Mouse (Mus musculus): Measurements from ENCODE around the gene Pdzph1. TPM values are rescaled to one million over a fixed set of nuclear protein-coding genes. Genes with fewer than 3 reads are reported as not detected.

Gene Pdzph1
- polyA plus RNA-seq, 1 experiment from 2014 or later = 37.7 TPM

DNA sequence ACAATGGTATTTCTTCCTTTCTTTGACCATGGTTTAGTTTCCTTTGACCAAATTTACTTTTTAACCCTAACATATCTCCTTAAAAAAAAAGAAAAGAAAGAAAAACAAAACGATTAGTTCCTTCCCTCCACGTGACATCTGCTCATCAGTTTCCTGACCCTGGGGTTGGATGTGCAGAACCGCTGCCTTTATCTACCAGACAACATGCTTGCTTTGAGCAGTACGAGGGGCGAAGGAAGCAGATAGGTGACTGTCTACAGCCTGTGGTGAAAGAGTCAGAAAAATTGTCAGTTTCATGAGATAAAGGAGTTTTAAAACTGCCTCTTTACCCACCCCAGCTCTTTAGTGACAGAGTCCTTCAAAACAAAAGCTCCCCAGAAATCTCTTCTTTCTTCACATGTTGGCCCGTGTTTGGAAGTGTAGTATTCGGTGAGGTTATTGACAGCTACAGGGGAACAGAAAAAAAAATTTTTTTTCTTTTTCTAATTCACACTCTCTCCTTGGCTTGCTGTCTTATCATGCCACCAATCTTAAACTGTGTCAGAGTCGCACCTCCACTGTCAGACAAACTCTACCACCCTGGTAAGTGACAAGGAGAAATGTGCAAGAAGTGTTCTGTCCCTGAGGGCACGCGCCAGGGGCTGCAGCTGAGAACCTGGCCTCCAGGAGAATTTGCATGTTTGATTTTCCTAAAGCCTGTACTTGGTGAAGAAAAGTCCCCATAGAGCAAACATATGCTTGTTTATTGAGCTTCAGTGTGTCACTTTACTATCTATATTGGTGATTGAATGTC, 66.2 kb downstream of the Pdzph1 start:
- Histone ChIP-seq H3K9me3 (ENCODE audit: control insufficient read depth, low read length) (no peaks in the 10 kb centered on the region), H3K27me3 (ENCODE audit: control insufficient read depth, insufficient read depth, low read length) (no peaks in the 10 kb centered on the region), H3K4me1 (ENCODE audit: control insufficient read depth, insufficient read depth, low read length) (no peaks in the 10 kb centered on the region), H3K27ac (ENCODE audit: low read depth, low read length) (no peak overlapping the region), H3K9ac (ENCODE audit: low read length) (no peak overlapping the region), H3K4me2 (no peak overlapping the region), H3K4me3 (ENCODE audit: low read depth, low read length) (no peak overlapping the region), H3K36me3 (ENCODE audit: control insufficient read depth, insufficient read depth, low read length) (no peaks in the 10 kb centered on the region)
- DNase-seq (ENCODE audit: low spot score, missing footprints) (no peak), ATAC-seq (ENCODE audit: low FRiP score) (no peak)
- WGBS = 77% methylated on average over 10 of the region's 10 CpGs

DNA sequence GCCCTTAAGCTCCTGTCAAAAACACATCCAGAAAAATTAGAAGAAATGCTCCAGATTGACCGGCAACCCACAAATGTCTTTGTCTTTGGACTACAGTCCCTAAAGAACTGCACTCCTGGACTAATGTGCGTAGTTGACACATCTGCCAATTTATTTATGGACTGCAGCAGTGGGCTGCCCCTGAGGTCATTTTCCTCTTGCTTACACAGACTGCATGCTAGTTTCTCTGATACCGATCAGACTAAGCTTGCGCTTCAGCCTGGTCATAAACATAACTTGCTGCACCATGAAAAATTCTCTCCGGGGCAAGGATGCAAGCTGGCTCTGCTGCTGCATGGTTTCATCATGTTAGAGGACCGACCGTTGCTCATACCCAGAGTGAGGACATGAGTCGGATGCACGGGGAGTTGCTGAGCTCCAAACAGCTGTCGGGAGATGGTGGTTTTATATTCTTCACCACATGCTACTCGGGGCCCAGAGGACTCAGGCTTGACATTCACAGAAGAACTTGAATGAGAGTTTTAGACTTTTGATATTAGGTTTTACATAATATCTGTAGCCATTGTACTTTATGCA, 67.2 kb downstream of the Pdzph1 start:
- ATAC-seq (ENCODE audit: low FRiP score) (peak; percentile 53; the same call in 1 of the 2 replicates), DNase-seq (ENCODE audit: low spot score, missing footprints) (no peak)
- Histone ChIP-seq H3K4me2 (no peak overlapping the region), H3K36me3 (ENCODE audit: control insufficient read depth, insufficient read depth, low read length) (no peaks in the 10 kb centered on the region), H3K27ac (ENCODE audit: low read depth, low read length) (no peak overlapping the region), H3K9ac (ENCODE audit: low read length) (no peak overlapping the region), H3K4me1 (ENCODE audit: control insufficient read depth, insufficient read depth, low read length) (peaks cover 3% of the 10 kb centered on the region; the same call in 1 of the 2 replicates), H3K9me3 (ENCODE audit: control insufficient read depth, low read length) (no peaks in the 10 kb centered on the region), H3K27me3 (ENCODE audit: control insufficient read depth, insufficient read depth, low read length) (no peaks in the 10 kb centered on the region), H3K4me3 (ENCODE audit: low read depth, low read length) (no peak overlapping the region)
- 81% methylated on average over 11 of the region's 11 CpGs for WGBS

DNA sequence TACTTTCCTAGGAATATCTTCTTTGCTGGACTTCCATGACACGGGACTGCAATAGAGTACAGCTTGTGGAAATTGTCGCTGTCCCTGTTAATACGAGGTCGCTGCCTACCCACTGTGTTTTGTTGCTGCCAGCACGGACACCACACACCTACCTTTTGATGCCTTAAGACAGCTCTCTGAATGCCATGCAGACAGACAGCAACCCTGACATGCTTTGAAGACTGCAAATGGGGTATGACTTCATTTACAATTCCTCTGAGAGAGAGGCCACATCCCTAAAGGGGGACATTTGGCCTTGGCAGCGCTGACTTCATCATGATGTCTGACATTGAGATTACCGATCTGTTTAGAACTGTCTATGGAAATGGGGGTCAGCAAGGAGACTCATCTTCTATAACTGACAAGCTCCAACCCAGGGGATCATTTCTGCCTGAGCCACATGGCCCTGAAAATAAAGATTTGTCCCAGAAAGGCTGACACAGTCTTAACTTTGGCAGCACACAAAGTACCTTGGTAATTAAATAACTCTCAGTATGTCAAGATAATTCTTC, 67.8 kb downstream of the Pdzph1 start:
- no peaks in the 10 kb centered on the region for H3K36me3 ChIP-seq (ENCODE audit: control insufficient read depth, insufficient read depth, low read length)
- DNase-seq (ENCODE audit: low spot score, missing footprints) (no peak), ATAC-seq (ENCODE audit: low FRiP score) (peak; percentile 55; the same call in 1 of the 2 replicates)
- H3K9me3 ChIP-seq (ENCODE audit: control insufficient read depth, low read length) = no peaks in the 10 kb centered on the region
- peaks cover 3% of the 10 kb centered on the region; the same call in 1 of the 2 replicates for H3K4me1 ChIP-seq (ENCODE audit: control insufficient read depth, insufficient read depth, low read length)
- H3K4me2 ChIP-seq = no peak overlapping the region
- H3K4me3 ChIP-seq (ENCODE audit: low read depth, low read length) = no peak overlapping the region
- H3K27me3 ChIP-seq (ENCODE audit: control insufficient read depth, insufficient read depth, low read length) = no peaks in the 10 kb centered on the region
- 66% methylated on average over 7 of the region's 7 CpGs for WGBS
- no peak overlapping the region for H3K27ac ChIP-seq (ENCODE audit: low read depth, low read length)
- no peak overlapping the region for H3K9ac ChIP-seq (ENCODE audit: low read length)

DNA sequence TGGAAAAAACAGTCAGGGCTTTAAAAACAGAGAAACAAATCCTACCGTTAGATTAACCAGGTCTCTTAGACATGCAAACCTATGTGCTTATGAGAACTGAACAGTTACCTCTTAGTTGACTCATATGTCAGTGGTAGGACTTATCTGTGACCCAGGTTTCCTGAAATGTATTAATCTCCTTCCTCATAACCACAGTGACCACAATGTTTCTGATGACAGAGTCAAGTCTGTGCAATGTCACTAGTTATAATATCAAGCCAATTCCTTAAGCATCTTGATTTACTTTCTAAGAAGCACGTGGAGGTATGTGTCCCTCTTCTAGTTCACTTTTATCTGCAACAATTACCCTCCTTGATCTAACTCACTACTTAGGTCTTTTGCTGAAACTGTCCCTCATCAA, 68.4 kb downstream of the Pdzph1 start:
- no peak overlapping the region for H3K27ac ChIP-seq (ENCODE audit: low read depth, low read length)
- H3K27me3 ChIP-seq (ENCODE audit: control insufficient read depth, insufficient read depth, low read length) = no peaks in the 10 kb centered on the region
- peaks cover 3% of the 10 kb centered on the region; the same call in 1 of the 2 replicates for H3K4me1 ChIP-seq (ENCODE audit: control insufficient read depth, insufficient read depth, low read length)
- WGBS = 91% methylated on average over 2 of the region's 2 CpGs
- DNase-seq (ENCODE audit: low spot score, missing footprints) (no peak), ATAC-seq (ENCODE audit: low FRiP score) (no peak)
- no peak overlapping the region for H3K4me2 ChIP-seq
- H3K9me3 ChIP-seq (ENCODE audit: control insufficient read depth, low read length) = no peaks in the 10 kb centered on the region
- no peak overlapping the region for H3K9ac ChIP-seq (ENCODE audit: low read length)
- H3K4me3 ChIP-seq (ENCODE audit: low read depth, low read length) = no peak overlapping the region
- no peaks in the 10 kb centered on the region for H3K36me3 ChIP-seq (ENCODE audit: control insufficient read depth, insufficient read depth, low read length)

DNA sequence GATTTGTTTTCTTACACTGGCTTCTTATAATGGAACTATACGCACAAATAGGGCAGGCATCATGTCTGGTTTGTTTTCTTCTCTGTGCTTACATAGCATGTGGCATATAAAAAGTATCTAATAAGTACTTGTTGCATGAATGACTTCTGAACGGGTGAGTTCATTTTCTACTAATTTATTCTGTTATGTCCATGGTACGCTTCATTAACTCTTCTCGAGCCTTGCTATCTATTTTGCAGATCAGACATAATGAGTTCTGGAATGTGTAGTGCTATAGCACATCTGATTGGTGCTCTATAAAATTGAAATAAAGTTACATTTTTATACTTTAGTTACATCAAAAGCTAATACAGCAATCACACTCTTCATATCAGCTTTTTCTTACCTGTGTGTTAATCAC, 71.2 kb downstream of the Pdzph1 start:
- H3K27me3 ChIP-seq (ENCODE audit: control insufficient read depth, insufficient read depth, low read length) = no peaks in the 10 kb centered on the region
- WGBS = 55% methylated on average over 4 of the region's 4 CpGs
- no peak overlapping the region for H3K4me2 ChIP-seq
- no peak overlapping the region for H3K27ac ChIP-seq (ENCODE audit: low read depth, low read length)
- peaks cover 3% of the 10 kb centered on the region; the same call in 1 of the 2 replicates for H3K4me1 ChIP-seq (ENCODE audit: control insufficient read depth, insufficient read depth, low read length)
- no peak overlapping the region for H3K4me3 ChIP-seq (ENCODE audit: low read depth, low read length)
- no peak for ATAC-seq (ENCODE audit: low FRiP score)
- H3K9ac ChIP-seq (ENCODE audit: low read length) = no peak overlapping the region
- H3K36me3 ChIP-seq (ENCODE audit: control insufficient read depth, insufficient read depth, low read length) = no peaks in the 10 kb centered on the region
- no peak for DNase-seq (ENCODE audit: low spot score, missing footprints)
- no peaks in the 10 kb centered on the region for H3K9me3 ChIP-seq (ENCODE audit: control insufficient read depth, low read length)

DNA sequence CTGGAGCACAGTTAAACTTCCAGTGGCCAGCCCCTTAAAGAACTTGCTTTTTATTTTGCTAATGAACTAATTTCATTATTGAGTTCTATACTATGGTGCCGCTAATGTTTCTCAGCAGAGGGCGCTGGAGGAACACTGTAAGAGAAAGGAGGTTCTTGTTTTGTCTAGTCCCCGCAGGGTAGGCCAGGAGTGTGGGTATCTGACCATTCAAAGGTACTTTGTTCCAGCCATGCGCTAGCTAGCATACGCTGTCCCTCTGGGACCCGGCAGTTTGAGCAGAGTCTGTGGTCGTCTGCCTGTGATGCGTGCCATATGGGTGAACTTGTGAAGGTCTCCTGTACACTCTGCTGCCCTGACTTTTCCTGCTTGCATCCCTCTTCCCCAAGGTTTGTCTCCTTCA, 72.1 kb downstream of the Pdzph1 start:
- H3K27ac ChIP-seq (ENCODE audit: low read depth, low read length) = no peak overlapping the region
- H3K9ac ChIP-seq (ENCODE audit: low read length) = peak overlapping the region; percentile 41; the same call in 1 of the 2 replicates
- peak overlapping the region; percentile 22; the same call in 1 of the 2 replicates for H3K4me2 ChIP-seq
- peak; percentile 91 for ATAC-seq (ENCODE audit: low FRiP score)
- no peaks in the 10 kb centered on the region for H3K9me3 ChIP-seq (ENCODE audit: control insufficient read depth, low read length)
- H3K4me3 ChIP-seq (ENCODE audit: low read depth, low read length) = no peak overlapping the region
- H3K27me3 ChIP-seq (ENCODE audit: control insufficient read depth, insufficient read depth, low read length) = no peaks in the 10 kb centered on the region
- 8% methylated on average over 8 of the region's 8 CpGs for WGBS
- peaks cover 3% of the 10 kb centered on the region; the same call in 1 of the 2 replicates for H3K4me1 ChIP-seq (ENCODE audit: control insufficient read depth, insufficient read depth, low read length)
- no peaks in the 10 kb centered on the region for H3K36me3 ChIP-seq (ENCODE audit: control insufficient read depth, insufficient read depth, low read length)
- DNase-seq (ENCODE audit: low spot score, missing footprints) = peak; percentile 95

DNA sequence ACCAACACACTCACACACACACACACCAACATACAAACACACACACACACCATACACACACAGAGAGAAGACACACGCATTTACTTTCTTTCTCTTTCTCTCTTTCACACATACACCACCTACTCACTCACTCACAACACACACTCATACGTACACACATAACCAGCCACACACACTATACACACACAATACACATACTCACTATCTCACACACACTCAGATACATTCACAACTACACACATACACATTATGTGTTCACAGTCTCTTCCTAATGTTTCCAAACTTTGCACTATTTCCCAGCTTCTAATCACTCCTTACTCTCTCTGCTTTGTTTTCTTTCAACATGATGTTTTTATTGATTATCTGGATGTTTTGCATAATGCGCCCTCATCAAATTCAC, 72.6 kb downstream of the Pdzph1 start:
- no peak overlapping the region for H3K4me3 ChIP-seq (ENCODE audit: low read depth, low read length)
- peak; percentile 31; the same call in 1 of the 2 replicates for ATAC-seq (ENCODE audit: low FRiP score)

DNA sequence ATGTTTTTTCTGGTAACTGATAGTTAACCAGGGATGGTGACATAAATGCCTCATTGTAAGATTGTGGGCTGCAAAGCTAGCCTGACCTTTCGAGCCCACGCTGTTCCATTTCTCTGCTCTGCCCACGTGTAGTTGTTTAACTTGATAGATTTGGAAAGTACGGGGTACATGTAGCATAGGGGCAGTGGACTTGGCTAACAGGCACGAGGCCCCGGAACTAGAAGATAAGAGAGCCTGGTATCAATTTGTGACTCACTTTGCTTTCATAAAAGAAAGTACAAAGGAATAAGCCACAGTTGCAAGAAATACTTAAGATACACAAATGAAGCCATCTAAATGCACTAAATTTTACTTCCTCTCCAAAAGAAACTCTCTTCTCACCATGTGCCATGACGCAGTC, 79.6 kb downstream of the Pdzph1 start:
- no peak overlapping the region for H3K9ac ChIP-seq (ENCODE audit: low read length)
- H3K9me3 ChIP-seq (ENCODE audit: control insufficient read depth, low read length) = no peaks in the 10 kb centered on the region
- no peak overlapping the region for H3K4me2 ChIP-seq
- no peaks in the 10 kb centered on the region for H3K4me1 ChIP-seq (ENCODE audit: control insufficient read depth, insufficient read depth, low read length)
- no peak overlapping the region for H3K4me3 ChIP-seq (ENCODE audit: low read depth, low read length)
- H3K27ac ChIP-seq (ENCODE audit: low read depth, low read length) = no peak overlapping the region
- H3K36me3 ChIP-seq (ENCODE audit: control insufficient read depth, insufficient read depth, low read length) = no peaks in the 10 kb centered on the region
- WGBS = 86% methylated on average over 7 of the region's 7 CpGs
- DNase-seq (ENCODE audit: low spot score, missing footprints) (peak; percentile 53), ATAC-seq (ENCODE audit: low FRiP score) (no peak)
- no peaks in the 10 kb centered on the region for H3K27me3 ChIP-seq (ENCODE audit: control insufficient read depth, insufficient read depth, low read length)

More for the DNA sequence above, 72.6 kb downstream of the Pdzph1 start:
- Histone ChIP-seq H3K9ac (ENCODE audit: low read length) (no peak overlapping the region), H3K4me2 (no peak overlapping the region), H3K27me3 (ENCODE audit: control insufficient read depth, insufficient read depth, low read length) (no peaks in the 10 kb centered on the region), H3K9me3 (ENCODE audit: control insufficient read depth, low read length) (no peaks in the 10 kb centered on the region), H3K4me1 (ENCODE audit: control insufficient read depth, insufficient read depth, low read length) (peaks cover 3% of the 10 kb centered on the region; the same call in 1 of the 2 replicates), H3K27ac (ENCODE audit: low read depth, low read length) (no peak overlapping the region), H3K36me3 (ENCODE audit: control insufficient read depth, insufficient read depth, low read length) (no peaks in the 10 kb centered on the region)
- DNase-seq (ENCODE audit: low spot score, missing footprints) = no peak
- WGBS = 86% methylated on average over 3 of the region's 3 CpGs

Measured in midbrain, embryonic 11.5 days (tissue).